8 mouse cellular contexts compared by ENCODE assay signal in the genomic region with DNA sequence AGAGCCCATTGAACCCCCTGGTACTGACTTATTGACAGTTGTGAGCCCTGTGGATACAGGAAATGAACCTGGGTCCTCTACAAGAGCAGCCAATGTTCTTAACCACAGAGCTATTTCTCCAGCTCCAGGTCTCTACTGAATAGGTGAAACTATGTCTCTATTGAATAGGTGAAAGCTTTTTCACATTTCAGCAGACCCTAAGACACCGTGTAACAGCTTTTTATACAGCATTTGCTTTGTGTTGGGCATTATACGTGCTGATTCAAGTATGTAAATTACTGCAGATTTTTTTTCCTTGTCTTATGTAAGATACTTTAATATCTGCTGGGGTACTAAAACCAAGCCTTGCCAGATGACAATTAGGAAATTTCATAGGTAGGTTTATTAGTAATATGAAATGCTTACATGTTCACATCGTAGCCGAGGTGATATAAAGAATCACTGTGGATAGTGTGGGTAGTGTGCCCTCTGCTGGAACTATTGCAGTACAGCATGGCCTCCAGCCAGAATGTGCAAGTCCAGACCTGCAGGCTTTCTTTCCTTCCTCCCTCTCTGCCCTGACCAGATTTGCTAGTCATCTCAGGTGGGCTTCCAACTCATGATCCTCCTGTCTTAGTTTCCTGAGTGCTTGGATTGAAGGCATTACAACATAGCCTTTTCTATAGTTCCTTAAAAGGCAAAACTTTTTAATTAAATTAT. TPM values are rescaled to one million over a fixed set of nuclear protein-coding genes. Genes with fewer than 3 reads are reported as not detected.
A peak's percentile ranks its signal among the peaks of the same experiment; 100 is the strongest.
DNase-seq lines count a peak whose midpoint lies in the region; ATAC-seq and TF ChIP-seq lines count a peak whose summit lies in the region.

No protein-coding gene starts in this region.

- no peak overlapping the region for H3K27ac ChIP-seq in liver, postnatal 0 days (ENCODE audit: low read depth)
- no peak overlapping the region for H3K27ac ChIP-seq in neural tube, embryonic 15.5 days (replicated peaks)

- H3K27me3 ChIP-seq in liver, postnatal 0 days (ENCODE audit: insufficient read depth, low read length) = no peaks in the 10 kb centered on the region
- H3K27me3 ChIP-seq in neural tube, embryonic 15.5 days (replicated peaks) = no peaks in the 10 kb centered on the region

- TF ChIP-seq CTCF in liver, postnatal 0 days (IDR thresholded peaks at IDR 0.05; ENCODE audit: low read depth) = peak; percentile 88

- DNase-seq in CD4-positive helper T cell, adult 2 months (ENCODE audit: low read depth, low spot score) = peak; percentile 26
- DNase-seq in adipocyte (ENCODE audit: low spot score) = peak; percentile 85
- DNase-seq in gastrocnemius, postnatal 10 days = peak; percentile 62
- peak; percentile 69 for DNase-seq in kidney, postnatal 14 days
- peak; percentile 65 for DNase-seq in liver, postnatal 0 days
- DNase-seq in thymus, postnatal 14 days = peak; percentile 56

- H3K4me2 ChIP-seq in liver, postnatal 0 days (ENCODE audit: low read depth, low read length) = no peak overlapping the region
- H3K4me2 ChIP-seq in neural tube, embryonic 15.5 days = no peak overlapping the region

- no peaks in the 10 kb centered on the region for H3K4me1 ChIP-seq in liver, postnatal 0 days (ENCODE audit: insufficient read depth)
- 0 out of 2 replicates have a peak, but pooled peaks cover 3% of the 10 kb centered on the region for H3K4me1 ChIP-seq in neural tube, embryonic 15.5 days

- TF ChIP-seq EP300 in liver, postnatal 0 days (IDR thresholded peaks at IDR 0.05; ENCODE audit: low read depth) = no peak

- 50% methylated on average over 4 of the region's 4 CpGs for WGBS in liver, postnatal 0 days (ENCODE audit: insufficient replicate concordance)
- WGBS in neural tube, embryonic 15.5 days = 35% methylated on average over 4 of the region's 4 CpGs

- no peak overlapping the region for H3K9ac ChIP-seq in liver, postnatal 0 days (replicated peaks)
- H3K9ac ChIP-seq in neural tube, embryonic 15.5 days (replicated peaks) = no peak overlapping the region

- H3K4me3 ChIP-seq in liver, postnatal 0 days (ENCODE audit: low read depth, low read length) = no peak overlapping the region
- H3K4me3 ChIP-seq in neural tube, embryonic 15.5 days (replicated peaks) = no peak overlapping the region

- peak; percentile 99 for ATAC-seq in common myeloid progenitor, adult 5-6 weeks (replicated peaks; ENCODE audit: low read depth, poor library complexity, severe bottlenecking)
- ATAC-seq in liver, postnatal 0 days = peak; percentile 43; the same call in 1 of the 2 replicates
- peak; percentile 87 for ATAC-seq in neural tube, embryonic 15.5 days (ENCODE audit: low FRiP score)

- no peaks in the 10 kb centered on the region for H3K9me3 ChIP-seq in liver, postnatal 0 days (ENCODE audit: low read length)
- H3K9me3 ChIP-seq in neural tube, embryonic 15.5 days (replicated peaks) = no peaks in the 10 kb centered on the region

- H3K36me3 ChIP-seq in liver, postnatal 0 days (replicated peaks; ENCODE audit: insufficient read depth, low read length) = no peaks in the 10 kb centered on the region
- H3K36me3 ChIP-seq in neural tube, embryonic 15.5 days = no peaks in the 10 kb centered on the region

RNA-seq across cellular contexts. Expression of gene Bves, which starts 37.6 kb away (rescaled TPM):
- not detected in 2 replicates for total RNA-seq in common myeloid progenitor, adult 5-6 weeks (2017)
- 10 to 100 TPM; 34.0 to 41.2 TPM for total RNA-seq in gastrocnemius, postnatal 10 days (2021)
- 0.05 and 0.11 TPM in 2 replicates for polyA plus RNA-seq in liver, postnatal 0 days (2015; fragmentation: Nextera tagmentation; extraction: Ambion mirVana)
- 3.0 and 3.3 TPM in 2 replicates for polyA plus RNA-seq in neural tube, embryonic 15.5 days (2015; fragmentation: Nextera tagmentation; extraction: Ambion mirVana)

Comparison
In these comparisons a context has a peak if more than half of its experiments do, and no peak if none do; other contexts are left out.
1. DNase-seq: peak in every context shown above with its lines; median percentile 85 in adipocyte; 69 in kidney, postnatal 14 days; 65 in liver, postnatal 0 days; 62 in gastrocnemius, postnatal 10 days; 56 in thymus, postnatal 14 days; 26 in CD4-positive helper T cell, adult 2 months.
2. ATAC-seq: peak in every context shown above with its lines; median percentile 99 in common myeloid progenitor, adult 5-6 weeks; 87 in neural tube, embryonic 15.5 days; 43 in liver, postnatal 0 days.
3. RNA of gene Bves, which starts 37.6 kb away (total RNA-seq): 34.0 to 41.2 TPM in gastrocnemius, postnatal 10 days; not detected in common myeloid progenitor, adult 5-6 weeks; every median in the first group is over 10 times any median in the second.